Mouse (Mus musculus) liver, embryonic 14 days (tissue): Measurements from ENCODE around the gene Cldn19. TPM values are rescaled to one million over a fixed set of nuclear protein-coding genes. Genes with fewer than 3 reads are reported as not detected.

ENCODE experiments used
- polyA plus RNA-seq: library from polyadenylated mRNA; depleted of rRNA; stranded (reverse); fragments of >200 nt; gene quantifications from 2 replicates; pipeline ENCODE4 v1.2.3, GENCODE M21; 2012; rRNA removed

The Cldn19 gene
- not detected in 2 replicates for polyA plus RNA-seq

DNA sequence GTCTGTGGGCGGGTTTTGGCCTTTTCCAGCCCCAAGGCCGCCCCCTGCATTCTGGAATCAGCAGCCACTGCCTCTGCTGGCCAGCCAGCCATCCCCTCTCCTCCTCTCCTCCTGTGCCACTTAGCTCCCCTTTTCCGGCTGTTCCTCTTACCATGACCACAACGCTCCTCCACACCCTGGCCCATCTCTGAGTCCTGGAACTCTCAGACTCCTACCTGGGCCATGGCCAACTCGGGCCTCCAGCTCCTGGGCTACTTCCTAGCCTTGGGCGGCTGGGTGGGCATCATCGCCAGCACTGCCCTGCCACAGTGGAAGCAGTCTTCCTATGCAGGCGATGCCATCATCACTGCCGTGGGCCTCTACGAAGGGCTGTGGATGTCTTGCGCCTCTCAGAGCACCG, at the start of gene Cldn19:
Gene Cldn19, plus strand, starts transcription at position 64 of the 400 bp plus-strand sequence.

DNA sequence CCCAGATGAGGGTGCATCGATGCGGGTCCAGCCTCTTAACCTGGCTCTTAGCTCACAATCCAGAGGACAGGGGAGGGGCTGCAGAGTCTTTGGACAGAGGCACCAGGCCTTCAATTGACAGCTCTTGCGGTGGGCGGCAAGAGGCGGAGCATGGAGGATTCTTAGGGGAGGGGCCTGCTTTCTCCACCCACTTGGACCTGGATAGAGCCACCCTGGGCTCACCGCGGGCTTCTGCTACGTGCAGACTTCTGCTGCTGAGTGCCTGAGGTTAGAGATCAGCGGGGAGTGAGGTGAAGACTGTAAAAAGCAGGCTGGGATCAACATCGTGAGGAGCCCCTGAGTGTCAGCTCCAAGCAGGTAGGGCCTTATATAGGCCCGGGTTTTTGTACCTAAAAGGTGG, 37.0 kb upstream of the Cldn19 start, which contains the start of gene Tmem269:
Gene Tmem269, minus strand, starts transcription at position 49 of the 400 bp plus-strand sequence.

DNA sequence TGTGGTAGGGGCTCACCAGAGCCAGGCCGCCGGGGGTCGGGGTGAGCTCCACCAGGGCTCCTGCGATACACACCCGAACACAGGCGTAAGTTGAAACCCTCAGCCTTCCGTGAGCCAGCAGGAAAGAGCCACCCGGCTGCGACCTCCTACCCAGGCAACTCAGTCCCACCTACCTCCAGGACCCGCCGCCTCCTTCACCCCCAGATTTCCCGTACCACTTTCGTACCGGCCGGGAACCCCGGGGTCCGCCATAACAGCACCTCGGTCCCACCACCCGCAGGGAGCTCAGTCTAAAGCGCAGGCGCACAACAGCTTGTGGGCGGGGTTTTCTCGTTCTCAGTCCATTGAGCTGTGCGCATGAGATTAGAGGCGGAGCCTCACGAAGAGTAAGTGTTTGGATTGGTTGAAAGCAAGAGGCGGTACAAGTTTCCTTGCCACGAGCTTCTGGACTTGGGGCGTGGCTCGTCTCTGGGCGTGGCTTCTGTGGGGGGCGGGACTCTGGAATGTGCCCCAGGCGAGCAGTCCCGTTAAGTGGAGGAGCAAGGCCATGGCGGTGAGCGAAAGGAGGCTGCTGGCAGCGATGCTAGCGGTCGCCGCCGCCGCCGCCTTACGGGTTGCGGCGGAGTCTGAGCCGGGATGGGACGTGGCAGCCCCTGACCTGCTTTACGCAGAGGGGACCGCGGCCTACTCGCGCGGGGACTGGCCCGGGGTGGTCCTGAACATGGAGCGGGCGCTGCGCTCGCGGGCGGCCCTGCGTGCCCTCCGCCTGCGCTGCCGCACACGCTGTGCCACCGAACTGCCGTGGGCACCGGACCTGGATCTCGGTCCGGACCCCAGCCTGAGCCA, 22.6 kb upstream of the Cldn19 start, which contains the start of the genes AU022252 and P3h1:
Gene AU022252, minus strand, starts transcription at position 303 of the 846 bp plus-strand sequence.
Gene P3h1, plus strand, starts transcription at position 506 of the 846 bp plus-strand sequence.

GRCm38 (mm10) chr4:119294415-119295133, 39.4 kb downstream of the Cldn19 start, which contains the start of gene Ybx1:
Gene Ybx1 (minus strand): TSS chr4:119294604.

Other genes with a start within 250 kb of the Cldn19 start
- gene Slc2a1, start 146.7 kb upstream of the Cldn19 start, polyA plus RNA-seq = 131 and 168 TPM in 2 replicates
- gene Zfp691, start 81.2 kb upstream of the Cldn19 start, polyA plus RNA-seq = 2.7 and 3.1 TPM in 2 replicates
- 185 and 211 TPM in 2 replicates for gene Ermap, start 65.4 kb upstream of the Cldn19 start, polyA plus RNA-seq
- 50.0 and 58.2 TPM in 2 replicates for gene Svbp, start 60.1 kb upstream of the Cldn19 start, polyA plus RNA-seq
- not detected in 2 replicates for gene Tmem269, start 37.2 kb upstream of the Cldn19 start, polyA plus RNA-seq
- gene AU022252, start 22.7 kb upstream of the Cldn19 start, polyA plus RNA-seq = 2.6 and 3.3 TPM in 2 replicates
- gene P3h1, start 22.5 kb upstream of the Cldn19 start, polyA plus RNA-seq = 8.4 and 9.3 TPM in 2 replicates
- gene Ybx1, start 39.2 kb downstream of the Cldn19 start, polyA plus RNA-seq = 266 and 272 TPM in 2 replicates
- gene Ppih, start 65.1 kb downstream of the Cldn19 start, polyA plus RNA-seq = 56.8 and 62.2 TPM in 2 replicates
- 0.48 and 0.51 TPM in 2 replicates for gene Ccdc30, start 160.1 kb downstream of the Cldn19 start, polyA plus RNA-seq
- gene Ppcs, start 167.0 kb downstream of the Cldn19 start, polyA plus RNA-seq = 6.7 and 7.5 TPM in 2 replicates
- gene Zmynd12, start 167.4 kb downstream of the Cldn19 start, polyA plus RNA-seq = 0.07 and 0.13 TPM in 2 replicates
- 0.01 TPM in 2 replicates for gene Rimkla, start 237.2 kb downstream of the Cldn19 start, polyA plus RNA-seq